Mouse (Mus musculus) olfactory bulb, adult 2 months (tissue): Measurements from ENCODE around the gene Tmem256.

Experiments
- CTCF ChIP-seq: fragments of 200-500 bp; IDR thresholded peaks from 2 replicates; pipeline ENCODE4 v1.5.1; 2012; ENCODE audit warnings: low read depth, mild to moderate bottlenecking, low read length, moderate library complexity; ENCODE audit not compliant: insufficient read depth
- POLR2A ChIP-seq: fragments of 200-500 bp; IDR thresholded peaks from 2 replicates; pipeline ENCODE4 v1.6.1; 2012; ENCODE audit warnings: mild to moderate bottlenecking, low read depth, low read length, moderate library complexity; ENCODE audit not compliant: insufficient read depth

DNA sequence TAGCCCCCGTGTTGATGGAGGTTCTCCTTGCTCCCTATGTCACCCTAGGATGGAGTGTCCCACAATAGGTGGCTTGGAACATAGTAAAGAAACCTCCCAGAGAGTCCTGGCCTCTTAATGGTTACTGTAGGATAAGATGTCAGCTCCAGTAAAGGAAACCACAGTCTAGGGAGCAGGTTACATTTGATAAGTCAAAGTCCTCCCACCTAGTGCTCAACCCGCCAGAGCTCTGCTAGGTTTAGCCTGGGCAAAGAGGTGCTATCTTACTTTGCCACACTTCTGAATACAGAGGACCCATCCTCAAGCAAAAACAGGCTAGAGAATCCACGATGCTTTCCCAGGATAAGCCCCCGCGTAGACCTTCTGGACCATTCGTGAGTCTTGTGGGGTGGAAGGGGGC lies 40.6 kb downstream of the Tmem256 start:
- TF ChIP-seq CTCF (no peak), POLR2A (no peak)
